Mouse (Mus musculus) embryonic facial prominence, embryonic 10.5 days (tissue): ENCODE data around the gene Pde3b. TPM values are rescaled to one million over a fixed set of nuclear protein-coding genes. Genes with fewer than 3 reads are reported as not detected.
A peak's percentile ranks its signal among the peaks of the same experiment; 100 is the strongest.
"Not testable (repeated sequence)": the region's sequence is repeated elsewhere in the genome, so short reads cannot be mapped to it uniquely, and the experiment has no call there.

Experiments
- DNase-seq: peaks from one replicate; pipeline ENCODE4 v3.0.0-alpha.2; 2017; ENCODE audit warnings: low spot score
- H3K27ac ChIP-seq: fragments of 300-500 bp; sonication (generic); replicated peaks from 2 replicates; pipeline ENCODE4 v1.5.1; 2016; ENCODE audit warnings: mild to moderate bottlenecking
- H3K27me3 ChIP-seq: fragments of 300-500 bp; sonication (generic); replicated peaks from 2 replicates; pipeline ENCODE4 v1.6.1; 2016; ENCODE audit warnings: low read depth, mild to moderate bottlenecking; ENCODE audit not compliant: poor library complexity, severe bottlenecking
- H3K36me3 ChIP-seq: fragments of 300-500 bp; sonication (generic); replicated peaks from 2 replicates; pipeline ENCODE4 v1.6.1; 2016; ENCODE audit warnings: mild to moderate bottlenecking, moderate library complexity
- H3K4me1 ChIP-seq: fragments of 300-500 bp; sonication (generic); 2 replicates; pipeline ENCODE4 v1.6.1; 2016
- H3K4me3 ChIP-seq: fragments of 300-500 bp; sonication (generic); 2 replicates; pipeline ENCODE4 v1.5.1; 2016; ENCODE audit warnings: mild to moderate bottlenecking, moderate library complexity
- H3K9me3 ChIP-seq: fragments of 300-500 bp; sonication (generic); 2 replicates; pipeline ENCODE4 v1.6.1; 2016; ENCODE audit warnings: mild to moderate bottlenecking
- WGBS: fragments of 180-500 bp; shearing (Covaris S2); methylation state at CpG from one replicate; pipeline ENCODE4 v1.1.7; 2016; 5-methylcytosine and 5-hydroxymethylcytosine counted together
- polyA plus RNA-seq: library from polyadenylated mRNA; unstranded; fragments of >200 nt; fragmentation: Nextera tagmentation; extraction: Ambion mirVana; gene quantifications from 2 replicates; pipeline ENCODE4 v1.2.1, GENCODE M21; 2016

Gene Pde3b
- polyA plus RNA-seq, 1 experiment from 2014 or later = 8.1 TPM

DNA sequence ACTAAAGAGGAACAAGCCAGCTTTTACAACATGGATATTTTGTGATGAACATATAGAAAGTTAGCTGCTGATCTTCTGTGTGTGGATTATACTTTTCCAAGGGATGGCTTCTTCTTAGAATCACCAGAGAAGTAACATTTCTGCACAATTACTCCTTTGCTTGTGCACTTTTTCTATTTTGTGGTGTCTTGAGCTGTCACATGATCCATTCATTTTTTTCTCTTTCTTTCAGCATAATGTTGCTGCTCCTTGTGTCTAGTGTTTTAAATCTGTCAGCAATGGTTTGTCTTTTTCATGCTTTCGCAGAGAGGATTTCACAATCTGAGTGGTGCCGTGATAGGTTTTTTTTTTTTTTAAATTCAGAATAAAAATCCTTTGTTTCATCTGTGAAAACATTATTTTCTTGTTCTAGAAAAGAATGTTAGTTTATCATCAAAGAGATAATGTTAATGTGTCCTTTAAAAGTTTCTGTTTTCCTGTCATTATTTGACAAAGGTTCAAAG, 66.4 kb downstream of the Pde3b start:
- H3K27ac ChIP-seq = no peak overlapping the region
- 91% methylated on average over 2 of the region's 2 CpGs for WGBS
- no peaks in the 10 kb centered on the region for H3K36me3 ChIP-seq
- no peaks in the 10 kb centered on the region for H3K27me3 ChIP-seq
- H3K9me3 ChIP-seq = no peaks in the 10 kb centered on the region
- DNase-seq = no peak
- no peak overlapping the region for H3K4me3 ChIP-seq
- no peaks in the 10 kb centered on the region for H3K4me1 ChIP-seq

DNA sequence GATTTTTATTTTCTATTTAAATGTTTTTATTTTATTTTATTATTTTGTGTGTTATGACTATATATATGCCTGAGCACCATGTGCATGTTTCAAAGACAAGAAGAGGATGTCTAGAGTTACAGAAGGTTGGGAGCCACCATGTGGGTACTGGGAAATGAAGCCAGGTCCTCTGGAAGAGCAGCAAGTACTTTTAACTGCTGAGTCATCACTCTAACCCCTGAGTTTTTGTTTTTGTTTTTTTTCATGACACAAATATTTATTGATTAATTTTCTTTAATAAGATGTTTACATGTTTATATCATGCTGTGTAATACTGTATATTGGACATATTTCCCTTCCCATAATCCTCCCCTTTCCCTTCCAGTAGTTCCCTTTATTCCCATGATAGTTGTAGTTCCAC, 77.5 kb downstream of the Pde3b start:
- Histone ChIP-seq H3K27me3 (no peaks in the 10 kb centered on the region), H3K4me1 (no peaks in the 10 kb centered on the region), H3K4me3 (no peak overlapping the region), H3K9me3 (no peaks in the 10 kb centered on the region), H3K36me3 (no peaks in the 10 kb centered on the region), H3K27ac (no peak overlapping the region)
- DNase-seq = no peak

DNA sequence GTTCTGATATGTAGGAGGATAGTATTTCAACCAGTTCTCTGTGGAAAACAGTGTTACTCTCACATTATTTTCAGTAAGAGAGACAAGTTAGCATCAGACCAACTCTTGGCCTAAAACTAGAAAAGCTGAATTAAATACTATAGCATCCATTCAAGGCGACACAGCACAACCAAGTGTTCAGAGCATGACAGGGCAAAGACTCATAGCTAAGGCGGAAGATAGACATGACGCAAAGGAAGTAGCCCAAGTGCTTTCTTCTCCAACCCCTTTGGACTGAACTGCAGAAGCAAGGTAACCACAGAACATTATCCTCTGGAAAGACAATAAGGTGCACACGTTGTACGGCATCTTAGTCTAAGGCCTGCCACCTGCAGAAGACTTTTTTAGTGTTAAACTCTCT, 79.0 kb downstream of the Pde3b start:
- Histone ChIP-seq H3K36me3 (no peaks in the 10 kb centered on the region), H3K4me3 (no peak overlapping the region), H3K4me1 (no peaks in the 10 kb centered on the region), H3K27ac (no peak overlapping the region), H3K27me3 (no peaks in the 10 kb centered on the region), H3K9me3 (no peaks in the 10 kb centered on the region)
- DNase-seq = no peak
- WGBS = 90% methylated on average over 5 of the region's 5 CpGs

DNA sequence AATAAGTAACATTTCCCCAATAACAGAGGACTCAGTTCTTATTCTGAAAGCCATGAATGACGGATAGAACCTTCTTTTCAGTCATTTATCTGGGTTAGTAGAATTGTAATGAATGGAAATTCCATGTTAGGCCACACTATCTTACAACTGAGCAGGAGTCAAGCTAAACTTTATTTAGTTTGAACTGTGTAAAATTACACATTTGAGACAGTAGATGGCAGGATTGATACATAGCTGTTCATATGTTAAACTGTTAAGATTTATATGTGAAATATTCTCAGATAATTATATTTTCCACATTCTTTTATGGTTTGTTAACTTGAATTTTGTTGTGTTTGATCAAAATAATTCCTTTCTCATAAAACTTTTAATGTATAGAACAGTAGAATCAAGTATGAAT, 84.2 kb downstream of the Pde3b start:
- 95% methylated on average over 1 of the region's 1 CpGs for WGBS
- no peak overlapping the region for H3K4me3 ChIP-seq
- H3K36me3 ChIP-seq = no peaks in the 10 kb centered on the region
- H3K27ac ChIP-seq = no peak overlapping the region
- no peaks in the 10 kb centered on the region for H3K4me1 ChIP-seq
- no peak for DNase-seq
- no peaks in the 10 kb centered on the region for H3K27me3 ChIP-seq
- no peaks in the 10 kb centered on the region for H3K9me3 ChIP-seq

DNA sequence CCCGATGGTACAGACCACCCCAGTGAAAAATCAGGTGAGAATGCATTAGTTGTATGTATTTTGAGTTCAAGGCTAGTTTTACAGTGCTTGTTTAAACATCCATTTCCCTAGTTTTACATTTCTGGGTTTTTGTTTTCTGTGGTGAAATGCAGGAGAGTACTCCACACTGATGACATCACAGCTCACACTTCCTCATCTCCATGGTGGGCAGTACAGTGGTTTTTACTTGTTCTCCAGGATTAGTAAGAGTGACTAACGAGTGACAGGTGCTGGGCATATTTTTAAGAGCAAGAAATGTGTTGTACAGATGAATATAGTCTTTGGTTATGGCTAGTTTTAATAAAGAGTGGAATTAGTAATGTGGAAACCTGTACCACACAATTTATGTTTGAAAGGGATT, 93.8 kb downstream of the Pde3b start:
- Histone ChIP-seq H3K4me1 (no peaks in the 10 kb centered on the region), H3K4me3 (no peak overlapping the region), H3K36me3 (peaks cover 14% of the 10 kb centered on the region; the same call in 1 of the 2 replicates), H3K27ac (no peak overlapping the region), H3K9me3 (no peaks in the 10 kb centered on the region), H3K27me3 (no peaks in the 10 kb centered on the region)
- DNase-seq = no peak
- WGBS = 89% methylated on average over 2 of the region's 2 CpGs

GRCm38 (mm10) chr7:114520122-114520521, 105.0 kb downstream of the Pde3b start:
- H3K27me3 ChIP-seq = no peaks in the 10 kb centered on the region
- H3K9me3 ChIP-seq = no peaks in the 10 kb centered on the region
- no peak for DNase-seq
- H3K36me3 ChIP-seq = peaks cover 15% of the 10 kb centered on the region
- H3K27ac ChIP-seq = no peak overlapping the region
- H3K4me3 ChIP-seq = no peak overlapping the region
- 91% methylated on average over 1 of the region's 1 CpGs for WGBS
- no peaks in the 10 kb centered on the region for H3K4me1 ChIP-seq

- Histone ChIP-seq H3K36me3 (peaks cover 12% of the 10 kb centered on the region), H3K9me3 (no peaks in the 10 kb centered on the region), H3K4me1 (no peaks in the 10 kb centered on the region), H3K27ac (no peak overlapping the region), H3K4me3 (no peak overlapping the region), H3K27me3 (no peaks in the 10 kb centered on the region)
- no peak for DNase-seq
- WGBS = 85% methylated on average over 1 of the region's 1 CpGs
Observed at GRCm38 (mm10) chr7:114526245-114526644, 111.2 kb downstream of the Pde3b start.

DNA sequence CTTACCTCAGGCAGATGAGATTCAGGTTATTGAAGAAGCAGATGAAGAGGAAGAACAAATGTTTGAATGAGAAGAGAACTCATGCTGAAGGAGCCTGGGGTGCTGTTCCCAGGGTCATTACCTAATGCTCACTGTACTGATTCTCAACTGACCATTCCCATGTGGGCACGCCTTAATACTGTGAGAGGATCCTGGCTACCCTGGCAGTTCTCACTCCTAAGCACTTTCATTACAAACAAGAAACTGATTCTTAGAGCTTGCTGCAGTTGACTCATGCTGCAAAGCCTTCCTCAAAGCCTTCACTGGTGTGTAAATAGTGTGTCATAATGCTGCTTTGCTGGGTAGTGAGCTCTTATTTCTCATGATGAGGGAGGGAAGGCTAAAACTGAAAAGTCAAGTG, 121.1 kb downstream of the Pde3b start:
- Histone ChIP-seq H3K27me3 (no peaks in the 10 kb centered on the region), H3K9me3 (no peaks in the 10 kb centered on the region), H3K4me3 (no peak overlapping the region), H3K27ac (no peak overlapping the region), H3K36me3 (peaks cover 38% of the 10 kb centered on the region), H3K4me1 (no peaks in the 10 kb centered on the region)
- WGBS = 96% methylated on average over 1 of the region's 1 CpGs
- no peak for DNase-seq

- Histone ChIP-seq H3K4me1 (peaks cover 10% of the 10 kb centered on the region), H3K36me3 (no peaks in the 10 kb centered on the region), H3K9me3 (no peaks in the 10 kb centered on the region; the same call in 1 of the 2 replicates), H3K27ac (peak within 1 kb of the TSS; percentile 88), H3K4me3 (peak within 1 kb of the TSS; percentile 65), H3K27me3 (peaks cover 5% of the 10 kb centered on the region; the same call in 1 of the 2 replicates)
- 3% methylated on average over 56 of the region's 56 CpGs for WGBS
- DNase-seq = peak; percentile 91
Observed at GRCm38 (mm10) chr7:114562531-114563241, 147.6 kb downstream of the Pde3b start, which contains the start of gene Cyp2r1. Gene Cyp2r1, minus strand, starts transcription at chr7:114562972.

GRCm38 (mm10) chr7:114573866-114574265, 158.8 kb downstream of the Pde3b start:
- 93% methylated on average over 4 of the region's 4 CpGs for WGBS

GRCm38 (mm10) chr7:114576931-114577330, 161.8 kb downstream of the Pde3b start:
- 0 out of 2 replicates have a peak, but pooled peaks cover 3% of the 10 kb centered on the region for H3K4me1 ChIP-seq
- H3K27me3 ChIP-seq = no peaks in the 10 kb centered on the region
- H3K27ac ChIP-seq = no peak overlapping the region
- H3K36me3 ChIP-seq = no peaks in the 10 kb centered on the region
- DNase-seq = no peak
- H3K4me3 ChIP-seq = no peak overlapping the region
- H3K9me3 ChIP-seq = no peaks in the 10 kb centered on the region
- WGBS = 82% methylated on average over 3 of the region's 3 CpGs

More at GRCm38 (mm10) chr7:114573866-114574265, 158.8 kb downstream of the Pde3b start:
- H3K4me1 ChIP-seq, H3K36me3 ChIP-seq, H3K27me3 ChIP-seq, H3K9me3 ChIP-seq, H3K4me3 ChIP-seq, H3K27ac ChIP-seq, DNase-seq: not testable (repeated sequence)

- Histone ChIP-seq H3K4me1 (0 out of 2 replicates have a peak, but pooled peaks cover 3% of the 10 kb centered on the region), H3K36me3 (no peaks in the 10 kb centered on the region), H3K27ac (no peak overlapping the region), H3K27me3 (no peaks in the 10 kb centered on the region), H3K4me3 (no peak overlapping the region), H3K9me3 (no peaks in the 10 kb centered on the region)
- DNase-seq = no peak
- WGBS = 81% methylated on average over 1 of the region's 1 CpGs
Observed at GRCm38 (mm10) chr7:114577665-114578064, 162.6 kb downstream of the Pde3b start.

- Histone ChIP-seq H3K36me3 (no peaks in the 10 kb centered on the region), H3K4me3 (no peak overlapping the region), H3K27me3 (no peaks in the 10 kb centered on the region), H3K9me3 (no peaks in the 10 kb centered on the region), H3K4me1 (0 out of 2 replicates have a peak, but pooled peaks cover 3% of the 10 kb centered on the region), H3K27ac (no peak overlapping the region)
- WGBS = 7% methylated on average over 4 of the region's 4 CpGs
- peak; percentile 19 for DNase-seq
Observed at GRCm38 (mm10) chr7:114580426-114580825, 165.3 kb downstream of the Pde3b start.
